Mouse (Mus musculus) kidney, postnatal 36 days (tissue): ENCODE measurements around the gene Camk2b.
"Not testable (repeated sequence)": the region's sequence is repeated elsewhere in the genome, so short reads cannot be mapped to it uniquely, and the experiment has no call there.

Source experiments
- DNase-seq, 2 experiments: peaks; one replicate each; pipeline ENCODE4 v3.0.0; 2021 to 2022; ENCODE audit warnings: mixed read lengths in 2 of 2

The Camk2b gene

GRCm38 (mm10) chr11:6011879-6012278, 54.3 kb downstream of the Camk2b start:
- DNase-seq = no peak

DNA sequence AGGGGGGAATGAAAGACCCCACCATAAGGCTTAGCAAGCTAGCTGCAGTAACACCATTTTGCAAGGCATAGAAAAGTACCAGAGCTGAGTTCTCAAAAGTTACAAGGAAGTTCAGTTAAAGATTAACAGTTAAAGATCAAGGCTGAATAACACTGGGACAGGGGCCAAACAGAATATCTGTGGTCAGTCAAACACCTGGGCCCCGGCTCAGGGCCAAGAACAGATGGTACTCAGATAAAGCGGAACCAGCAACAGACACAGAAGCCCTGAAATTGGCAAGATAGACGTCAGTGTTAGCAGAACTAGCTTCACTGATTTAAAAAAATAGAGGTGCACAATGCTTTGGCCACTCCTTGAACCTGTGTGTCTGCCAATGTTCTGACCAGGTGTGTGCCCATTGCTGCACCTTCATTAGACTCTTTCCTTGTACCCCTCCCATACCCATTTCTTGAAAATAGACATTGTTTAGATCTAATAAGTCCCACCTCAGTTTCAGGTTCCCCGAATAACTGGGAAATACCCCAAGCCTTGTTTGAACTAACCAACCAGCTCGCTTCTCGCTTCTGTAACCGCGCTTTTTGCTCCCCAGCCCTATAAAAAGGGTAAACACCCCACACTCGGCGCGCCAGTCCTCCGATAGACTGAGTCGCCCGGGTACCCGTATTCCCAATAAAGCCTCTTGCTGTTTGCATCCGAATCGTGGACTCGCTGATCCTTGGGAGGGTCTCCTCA, 55.2 kb downstream of the Camk2b start:
- not testable (repeated sequence) for DNase-seq

DNA sequence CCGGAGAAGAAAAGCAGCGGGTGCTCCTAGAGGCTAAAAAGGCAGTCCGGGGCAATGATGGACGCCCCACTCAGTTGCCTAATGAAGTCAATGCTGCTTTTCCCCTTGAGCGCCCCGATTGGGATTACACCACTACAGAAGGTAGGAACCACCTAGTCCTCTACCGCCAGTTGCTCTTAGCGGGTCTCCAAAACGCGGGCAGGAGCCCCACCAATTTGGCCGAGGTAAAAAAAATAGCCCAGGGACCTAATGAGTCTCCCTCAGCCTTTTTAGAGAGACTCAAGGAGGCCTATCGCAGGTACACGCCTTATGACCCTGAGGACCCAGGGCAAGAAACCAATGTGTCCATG, 58.4 kb downstream of the Camk2b start:
- not testable (repeated sequence) for DNase-seq

DNA sequence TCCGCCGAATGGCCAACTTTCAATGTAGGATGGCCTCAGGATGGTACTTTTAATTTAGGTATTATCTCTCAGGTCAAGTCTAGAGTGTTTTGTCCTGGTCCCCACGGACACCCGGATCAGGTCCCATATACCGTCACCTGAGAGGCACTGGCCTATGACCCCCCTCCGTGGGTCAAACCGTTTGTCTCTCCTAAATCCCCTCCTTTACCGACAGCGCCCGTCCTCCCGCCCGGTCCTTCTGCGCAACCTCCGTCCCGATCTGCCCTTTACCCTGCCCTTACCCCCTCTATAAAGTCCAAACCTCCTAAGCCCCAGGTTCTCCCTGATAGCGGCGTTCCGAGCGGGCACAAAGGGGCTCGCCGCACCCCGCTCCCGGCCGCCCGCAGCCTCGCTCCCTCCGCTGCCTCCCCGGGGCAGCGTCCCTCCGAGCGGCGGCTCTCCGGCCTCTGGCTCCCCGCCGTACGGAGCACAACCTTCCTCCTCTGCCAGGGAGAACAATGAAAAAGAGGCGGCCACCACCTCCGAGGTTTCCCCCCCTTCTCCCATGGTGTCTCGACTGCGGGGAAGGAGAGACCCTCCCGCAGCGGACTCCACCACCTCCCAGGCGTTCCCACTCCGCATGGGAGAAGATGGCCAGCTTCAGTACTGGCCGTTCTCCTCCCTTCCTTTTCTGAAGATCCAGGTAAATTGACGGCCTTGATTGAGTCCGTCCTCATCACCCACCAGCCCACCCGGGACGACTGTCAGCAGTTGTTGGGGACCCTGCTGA, 59.0 kb downstream of the Camk2b start:
- peak; percentile 21 to 30 for DNase-seq

DNA sequence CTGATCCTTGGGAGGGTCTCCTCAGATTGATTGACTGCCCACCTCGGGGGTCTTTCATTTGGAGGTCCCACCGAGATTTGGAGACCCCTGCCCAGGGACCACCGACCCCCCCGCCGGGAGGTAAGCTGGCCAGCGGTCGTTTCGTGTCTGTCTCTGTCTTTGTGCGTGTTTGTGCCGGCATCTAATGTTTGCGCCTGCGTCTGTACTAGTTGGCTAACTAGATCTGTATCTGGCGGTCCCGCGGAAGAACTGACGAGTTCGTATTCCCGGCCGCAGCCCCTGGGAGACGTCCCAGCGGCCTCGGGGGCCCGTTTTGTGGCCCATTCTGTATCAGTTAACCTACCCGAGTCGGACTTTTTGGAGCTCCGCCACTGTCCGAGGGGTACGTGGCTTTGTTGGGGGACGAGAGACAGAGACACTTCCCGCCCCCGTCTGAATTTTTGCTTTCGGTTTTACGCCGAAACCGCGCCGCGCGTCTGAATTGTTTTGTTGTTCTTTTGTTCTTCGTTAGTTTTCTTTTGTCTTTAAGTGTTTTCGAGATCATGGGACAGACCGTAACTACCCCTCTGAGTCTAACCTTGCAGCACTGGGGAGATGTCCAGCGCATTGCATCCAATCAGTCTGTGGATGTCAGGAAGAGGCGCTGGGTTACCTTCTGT, 59.7 kb downstream of the Camk2b start:
- not testable (repeated sequence) for DNase-seq

- DNase-seq = not testable (repeated sequence)
Measured at GRCm38 (mm10) chr11:6005374-6006043, 60.7 kb downstream of the Camk2b start.

GRCm38 (mm10) chr11:6003046-6003639, 63.0 kb downstream of the Camk2b start:
- peak in 1 of 2 experiments; percentile 9 for DNase-seq

DNA sequence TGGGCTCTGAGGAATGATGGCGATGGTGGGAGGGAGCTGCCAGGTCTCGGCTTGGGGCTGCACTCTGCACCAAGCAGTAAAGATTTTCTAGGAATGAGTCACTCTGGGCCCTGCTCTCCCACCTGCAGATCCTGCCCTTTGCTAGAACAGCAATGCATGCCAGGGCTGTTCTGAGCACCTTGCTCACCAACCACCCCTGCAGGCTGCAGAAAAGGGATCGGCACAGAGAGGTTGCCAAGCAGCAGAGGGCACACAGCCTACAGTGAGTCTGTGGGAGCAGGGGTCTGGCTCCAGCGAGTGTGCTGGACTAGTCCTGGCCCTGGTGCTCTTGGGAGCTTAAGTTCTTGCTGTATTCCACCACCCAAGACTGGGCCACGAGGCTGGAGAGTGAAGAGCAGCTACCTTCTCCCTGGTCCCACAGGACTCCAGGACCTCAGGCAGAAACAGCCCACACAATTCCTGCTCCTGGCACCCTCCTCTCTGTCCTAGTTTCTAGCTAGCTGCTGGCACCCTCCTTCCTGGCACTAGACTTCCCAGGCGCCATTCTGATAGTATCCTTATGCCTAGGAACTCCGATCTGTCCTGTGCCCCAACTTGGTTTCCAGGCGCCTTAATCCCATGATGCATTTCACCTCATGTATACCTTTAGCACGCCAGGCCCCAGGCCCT, 64.0 kb downstream of the Camk2b start:
- no peak for DNase-seq

- DNase-seq = no peak
Measured at GRCm38 (mm10) chr11:6000961-6001682, 65.0 kb downstream of the Camk2b start.

DNA sequence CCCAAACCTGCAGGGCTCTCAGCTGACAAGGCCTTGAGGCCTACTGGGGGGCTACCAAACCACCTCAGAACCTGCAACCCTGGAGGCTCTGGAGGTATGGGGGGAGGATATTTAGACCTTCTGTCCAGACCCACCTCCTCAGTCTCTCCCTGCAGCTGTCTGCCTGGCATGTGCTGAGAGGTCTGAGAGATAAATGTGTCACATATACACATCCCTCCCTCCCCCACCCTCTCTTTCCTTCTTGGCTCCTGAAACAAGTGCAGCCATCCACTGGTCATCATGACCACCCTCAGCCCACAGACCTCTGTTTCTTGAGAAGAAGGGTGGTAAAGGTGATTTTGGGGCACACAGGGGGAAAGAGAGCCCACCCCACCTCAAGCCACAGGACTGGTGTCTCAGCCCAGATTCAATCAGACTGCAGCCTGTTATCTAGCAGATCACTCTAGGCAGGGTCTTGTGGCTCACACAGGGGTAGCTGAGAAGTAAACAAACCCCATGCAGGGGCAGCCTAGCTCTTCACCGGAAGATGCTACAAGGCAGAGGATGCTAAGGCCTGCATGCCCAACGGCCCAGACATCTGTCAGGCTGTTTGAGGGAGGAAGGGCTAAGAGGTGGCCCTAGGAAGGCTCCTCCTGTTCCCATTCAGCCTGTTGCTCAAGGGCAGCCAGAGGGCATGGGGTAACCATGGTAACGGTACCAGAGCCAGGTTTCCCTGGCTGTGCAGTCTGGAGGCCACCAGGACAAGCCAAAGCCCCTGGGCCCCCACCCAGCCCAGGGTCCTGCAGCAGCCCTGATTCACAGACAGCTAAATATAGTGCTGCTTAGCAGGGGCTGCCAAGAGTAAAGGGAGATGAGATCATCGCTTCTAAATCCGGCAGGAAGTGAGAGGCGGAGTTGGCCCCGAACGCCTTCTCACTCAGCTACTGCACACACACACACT, 66.1 kb downstream of the Camk2b start:
- peak; percentile 78 to 87 for DNase-seq

DNA sequence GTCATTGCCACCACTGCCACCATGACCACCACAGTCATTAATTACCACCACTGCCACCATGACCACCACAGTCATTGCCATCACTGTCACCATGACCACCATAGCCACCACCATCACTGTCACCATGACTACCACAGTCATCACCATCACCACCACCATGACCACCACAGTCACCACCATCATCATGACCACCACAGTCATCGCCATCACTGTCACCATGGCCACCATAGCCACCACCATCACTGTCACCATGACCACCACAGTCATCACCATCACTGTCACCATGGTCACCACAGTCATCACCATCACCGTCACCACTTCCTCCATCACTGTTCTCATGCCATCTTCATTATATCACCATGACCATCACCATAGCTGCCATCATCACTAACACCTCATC, 67.7 kb downstream of the Camk2b start:
- DNase-seq = no peak

DNA sequence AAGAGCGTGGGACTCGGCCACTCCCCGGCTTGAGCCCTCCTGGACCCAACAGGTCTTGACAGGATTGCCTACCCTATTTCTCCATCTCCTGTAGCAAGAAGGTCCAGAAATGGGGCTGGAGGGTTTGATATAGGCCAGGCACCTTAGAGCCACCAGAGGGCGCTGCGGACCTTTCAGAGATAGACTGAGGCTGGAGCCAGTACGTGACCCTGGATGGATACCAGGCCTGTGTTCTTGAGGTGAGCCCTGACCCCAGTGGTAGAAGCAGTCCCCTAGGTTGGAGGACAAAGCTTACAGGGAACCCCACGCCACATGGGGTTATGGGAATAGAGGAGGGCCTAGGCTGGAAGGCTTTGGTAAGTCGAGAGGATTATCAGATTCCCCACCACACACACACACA, 70.2 kb downstream of the Camk2b start:
- peak; percentile 86 to 95 for DNase-seq

DNA sequence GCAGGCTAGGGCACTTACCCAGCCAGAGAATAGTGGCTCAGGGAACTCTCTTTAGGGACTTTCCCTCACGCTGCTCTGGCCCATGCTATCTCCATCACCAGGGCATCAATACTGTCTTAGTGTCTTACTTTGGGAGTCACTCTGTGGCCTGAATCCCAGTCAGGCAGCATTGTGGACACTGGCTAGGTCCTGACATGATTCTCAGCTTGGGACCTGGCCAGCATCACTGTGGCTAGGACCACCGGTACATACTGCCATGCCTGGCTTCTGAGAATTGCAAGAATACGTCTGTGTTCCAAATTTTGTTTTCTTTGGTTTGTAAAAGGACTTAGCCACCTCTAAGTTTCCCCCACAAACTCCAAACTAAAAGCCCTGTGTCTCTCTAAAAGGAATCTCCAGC, 71.3 kb downstream of the Camk2b start:
- no peak for DNase-seq

DNA sequence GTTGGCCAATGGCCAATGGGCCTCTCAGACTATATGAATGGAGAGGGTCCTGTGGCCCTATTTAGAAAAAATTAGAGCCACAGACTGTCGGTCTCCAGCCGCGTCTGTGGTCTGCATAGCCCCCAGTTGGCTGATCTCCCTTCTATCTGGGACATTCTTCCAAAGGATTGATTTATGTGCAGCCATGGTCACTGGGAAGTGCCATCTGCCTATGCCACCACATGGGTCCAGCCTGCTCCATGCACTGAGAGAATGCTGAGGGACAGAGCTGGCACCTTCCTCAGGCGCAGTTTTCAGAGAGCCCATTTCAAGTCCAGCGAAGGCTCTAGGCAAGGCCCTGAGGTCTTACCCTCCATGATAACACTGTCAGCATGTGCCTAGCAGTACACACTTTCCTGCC, 72.0 kb downstream of the Camk2b start:
- no peak for DNase-seq

DNA sequence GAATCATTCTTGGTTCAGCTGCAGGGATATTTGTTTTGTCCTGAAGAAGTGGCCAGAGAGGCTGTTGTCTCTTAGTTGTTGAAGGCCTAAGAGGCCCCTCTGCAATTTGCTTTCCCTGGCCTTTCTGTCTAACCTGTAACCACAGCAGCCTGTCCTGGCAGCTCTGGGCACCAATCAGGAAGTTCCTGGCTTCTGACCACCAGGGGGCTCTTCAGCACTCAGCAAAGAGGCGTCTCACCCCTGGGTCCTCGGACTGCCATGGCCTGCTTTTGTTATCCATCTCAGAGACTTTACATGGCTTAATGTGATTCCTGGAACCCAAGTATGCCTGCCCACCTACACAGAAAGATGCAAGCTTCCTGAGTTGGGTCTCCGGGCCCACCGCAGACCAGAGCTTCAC, 75.3 kb downstream of the Camk2b start:
- DNase-seq = peak; percentile 46 to 76

GRCm38 (mm10) chr11:5989954-5990593, 76.1 kb downstream of the Camk2b start:
- no peak for DNase-seq

GRCm38 (mm10) chr11:5988126-5988525, 78.0 kb downstream of the Camk2b start:
- no peak for DNase-seq

GRCm38 (mm10) chr11:5983629-5984028, 82.5 kb downstream of the Camk2b start:
- DNase-seq = no peak

DNA sequence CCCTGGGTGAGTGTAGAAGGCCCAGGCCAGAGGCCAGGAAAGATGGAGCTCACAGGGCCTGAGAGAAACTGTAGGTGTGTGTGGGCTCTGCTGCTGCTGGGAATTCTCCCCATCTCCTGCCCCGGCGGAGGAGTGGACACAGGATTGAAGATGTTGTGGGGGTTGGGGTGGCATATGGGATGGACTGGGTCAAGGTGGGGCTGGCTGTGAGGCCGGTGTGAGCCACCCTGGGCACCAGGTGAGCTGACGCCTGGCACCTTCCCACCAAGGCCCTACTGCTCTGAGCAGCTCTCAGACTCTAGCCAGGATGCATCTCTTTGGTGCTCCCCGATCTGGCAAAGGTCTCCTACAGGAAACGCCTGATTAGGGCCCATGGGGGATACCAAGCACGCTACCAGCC, 84.8 kb downstream of the Camk2b start:
- DNase-seq = no peak

- no peak for DNase-seq
Measured at GRCm38 (mm10) chr11:5980561-5980960, 85.6 kb downstream of the Camk2b start.
